Mouse (Mus musculus): Measurements from ENCODE around the gene Plin4. TPM values are rescaled to one million over a fixed set of nuclear protein-coding genes. Genes with fewer than 3 reads are reported as not detected.

Plin4 gene
- polyA plus RNA-seq, 1 experiment from 2014 or later = 0.08 TPM

Other genes starting within 250 kb of the Plin4 start
- gene Zfp119a, start 230.9 kb downstream of the Plin4 start, polyA plus RNA-seq (2014; fragmentation: Nextera tagmentation; extraction: Ambion mirVana) = 7.7 and 8.3 TPM in 2 replicates
- gene Zfp959, start 217.7 kb downstream of the Plin4 start, polyA plus RNA-seq (2014; fragmentation: Nextera tagmentation; extraction: Ambion mirVana) = 12.3 and 13.1 TPM in 2 replicates
- gene Zfp119b, start 160.3 kb downstream of the Plin4 start, polyA plus RNA-seq (2014; fragmentation: Nextera tagmentation; extraction: Ambion mirVana) = 4.2 and 5.0 TPM in 2 replicates
- 2.5 and 2.8 TPM in 2 replicates for gene Ebi3, start 157.2 kb downstream of the Plin4 start, polyA plus RNA-seq (2014; fragmentation: Nextera tagmentation; extraction: Ambion mirVana)
- 18.6 and 23.6 TPM in 2 replicates for gene Yju2, start 150.7 kb downstream of the Plin4 start, polyA plus RNA-seq (2014; fragmentation: Nextera tagmentation; extraction: Ambion mirVana)
- gene Shd, start 139.3 kb downstream of the Plin4 start, polyA plus RNA-seq (2014; fragmentation: Nextera tagmentation; extraction: Ambion mirVana) = 13.2 and 18.3 TPM in 2 replicates
- 16.9 and 18.8 TPM in 2 replicates for gene Fsd1, start 123.3 kb downstream of the Plin4 start, polyA plus RNA-seq (2014; fragmentation: Nextera tagmentation; extraction: Ambion mirVana)
- gene Stap2, start 104.2 kb downstream of the Plin4 start, polyA plus RNA-seq (2014; fragmentation: Nextera tagmentation; extraction: Ambion mirVana) = 24.3 and 25.9 TPM in 2 replicates
- gene Mpnd, start 104.1 kb downstream of the Plin4 start, polyA plus RNA-seq (2014; fragmentation: Nextera tagmentation; extraction: Ambion mirVana) = 110 and 115 TPM in 2 replicates
- gene Sh3gl1, start 73.2 kb downstream of the Plin4 start, polyA plus RNA-seq (2014; fragmentation: Nextera tagmentation; extraction: Ambion mirVana) = 124 and 129 TPM in 2 replicates
- 21.0 and 21.8 TPM in 2 replicates for gene Chaf1a, start 69.4 kb downstream of the Plin4 start, polyA plus RNA-seq (2014; fragmentation: Nextera tagmentation; extraction: Ambion mirVana)
- 32.3 and 43.4 TPM in 2 replicates for gene Ubxn6, start 34.8 kb downstream of the Plin4 start, polyA plus RNA-seq (2014; fragmentation: Nextera tagmentation; extraction: Ambion mirVana)
- 93.4 and 94.0 TPM in 2 replicates for gene Hdgfl2, start 30.2 kb downstream of the Plin4 start, polyA plus RNA-seq (2014; fragmentation: Nextera tagmentation; extraction: Ambion mirVana)
- 0.58 TPM in 2 replicates for gene Plin5, start 7.8 kb upstream of the Plin4 start, polyA plus RNA-seq (2014; fragmentation: Nextera tagmentation; extraction: Ambion mirVana)
- gene Lrg1, start 12.2 kb upstream of the Plin4 start, polyA plus RNA-seq (2014; fragmentation: Nextera tagmentation; extraction: Ambion mirVana) = 0.16 TPM in 1 of 2 replicates, not detected in the other
- 0.86 and 1.3 TPM in 2 replicates for gene Sema6b, start 30.5 kb upstream of the Plin4 start, polyA plus RNA-seq (2014; fragmentation: Nextera tagmentation; extraction: Ambion mirVana)
- gene Tnfaip8l1, start 52.7 kb upstream of the Plin4 start, polyA plus RNA-seq (2014; fragmentation: Nextera tagmentation; extraction: Ambion mirVana) = 11.3 and 14.0 TPM in 2 replicates
- gene Mydgf, start 74.1 kb upstream of the Plin4 start, polyA plus RNA-seq (2014; fragmentation: Nextera tagmentation; extraction: Ambion mirVana) = 103 and 111 TPM in 2 replicates
- gene Dpp9, start 109.1 kb upstream of the Plin4 start, polyA plus RNA-seq (2014; fragmentation: Nextera tagmentation; extraction: Ambion mirVana) = 35.4 and 36.2 TPM in 2 replicates
- gene Fem1a, start 147.0 kb upstream of the Plin4 start, polyA plus RNA-seq (2014; fragmentation: Nextera tagmentation; extraction: Ambion mirVana) = 15.3 and 16.1 TPM in 2 replicates
- 7.1 and 11.3 TPM in 2 replicates for gene Ticam1, start 167.0 kb upstream of the Plin4 start, polyA plus RNA-seq (2014; fragmentation: Nextera tagmentation; extraction: Ambion mirVana)
- 88.2 and 95.1 TPM in 2 replicates for gene Plin3, start 183.1 kb upstream of the Plin4 start, polyA plus RNA-seq (2014; fragmentation: Nextera tagmentation; extraction: Ambion mirVana)
- gene Arrdc5, start 190.5 kb upstream of the Plin4 start, polyA plus RNA-seq (2014; fragmentation: Nextera tagmentation; extraction: Ambion mirVana) = 0.17 TPM in 1 of 2 replicates, not detected in the other
- 122 and 123 TPM in 2 replicates for gene Uhrf1, start 193.5 kb upstream of the Plin4 start, polyA plus RNA-seq (2014; fragmentation: Nextera tagmentation; extraction: Ambion mirVana)
- gene Kdm4b, start 216.3 kb upstream of the Plin4 start, polyA plus RNA-seq (2014; fragmentation: Nextera tagmentation; extraction: Ambion mirVana) = 28.4 and 33.5 TPM in 2 replicates